Mouse (Mus musculus) intestine, postnatal 0 days (tissue): ENCODE results near the gene Pou3f4. TPM values are rescaled to one million over a fixed set of nuclear protein-coding genes. Genes with fewer than 3 reads are reported as not detected.

Experiments
- ATAC-seq: fragments of 200-750 bp; cut with Nextera tagmentation; 2 replicates; pipeline ENCODE4 v1.8.0; 2017; ENCODE audit warnings: mild to moderate bottlenecking, moderate TSS enrichment, moderate library complexity
- H3K27ac ChIP-seq: fragments of 300-500 bp; sonication (generic); 2 replicates; pipeline ENCODE4 v1.5.1; 2014; ENCODE audit warnings: mild to moderate bottlenecking, low read depth, low read length, moderate library complexity
- H3K27me3 ChIP-seq: fragments of 300-500 bp; sonication (generic); replicated peaks from 2 replicates; pipeline ENCODE4 v1.6.1; 2014; ENCODE audit warnings: low read length, mixed read lengths; ENCODE audit not compliant: control insufficient read depth, insufficient read depth
- H3K36me3 ChIP-seq: fragments of 300-500 bp; sonication (generic); 2 replicates; pipeline ENCODE4 v1.6.1; 2014; ENCODE audit warnings: mild to moderate bottlenecking, moderate library complexity; ENCODE audit not compliant: control insufficient read depth, insufficient read depth
- H3K4me1 ChIP-seq: fragments of 300-500 bp; sonication (generic); replicated peaks from 2 replicates; pipeline ENCODE4 v1.6.1; 2014; ENCODE audit warnings: antibody characterized with exemption, low read length, mixed read lengths; ENCODE audit not compliant: control insufficient read depth, insufficient read depth
- H3K4me2 ChIP-seq: fragments of 300-500 bp; sonication (generic); replicated peaks from 2 replicates; pipeline ENCODE4 v1.6.1; 2014; ENCODE audit warnings: low read depth, mild to moderate bottlenecking, moderate library complexity
- H3K4me3 ChIP-seq: fragments of 300-500 bp; sonication (generic); 2 replicates; pipeline ENCODE4 v1.5.1; 2014; ENCODE audit warnings: low read depth, low read length
- H3K9ac ChIP-seq: fragments of 300-500 bp; sonication (generic); 2 replicates; pipeline ENCODE4 v1.6.1; 2014; ENCODE audit warnings: mild to moderate bottlenecking, low read depth, low read length
- H3K9me3 ChIP-seq: fragments of 300-500 bp; sonication (generic); 2 replicates; pipeline ENCODE4 v1.6.1; 2016; ENCODE audit warnings: mixed run types; ENCODE audit not compliant: control insufficient read depth
- CTCF ChIP-seq: sonication (generic); IDR thresholded peaks from 2 replicates; pipeline ENCODE4 v1.5.1; 2016; ENCODE audit warnings: low read depth, mild to moderate bottlenecking, control low read depth, antibody characterized with exemption, moderate library complexity
- WGBS: fragments of 180-500 bp; shearing (Covaris S2); extraction: QIAGEN DNeasy Blood & Tissue Kit; methylation state at CpG from one replicate; pipeline ENCODE4 v1.1.7; 2014; 5-methylcytosine and 5-hydroxymethylcytosine counted together
- polyA plus RNA-seq: library from polyadenylated mRNA; unstranded; fragments of >200 nt; fragmentation: Nextera tagmentation; extraction: Ambion mirVana; gene quantifications from 2 replicates; pipeline ENCODE4 v1.2.1, GENCODE M21; 2015

Gene Pou3f4
- polyA plus RNA-seq, 1 experiment from 2014 or later: 0.04 TPM

- 67% methylated on average over 2 of the region's 2 CpGs for WGBS
- H3K36me3 ChIP-seq: no peaks in the 10 kb centered on the region
- no peaks in the 10 kb centered on the region for H3K9me3 ChIP-seq
- ATAC-seq: no peak
- no peaks in the 10 kb centered on the region for H3K4me1 ChIP-seq
- H3K4me3 ChIP-seq: no peak overlapping the region
- TF ChIP-seq CTCF: no peak
- no peaks in the 10 kb centered on the region for H3K27me3 ChIP-seq
- no peak overlapping the region for H3K4me2 ChIP-seq
- H3K27ac ChIP-seq: no peak overlapping the region
- H3K9ac ChIP-seq: no peak overlapping the region
Observed at GRCm38 (mm10) chrX:110837450-110837849, 23.4 kb downstream of the Pou3f4 start.

GRCm38 (mm10) chrX:110851300-110851699 is 37.2 kb downstream of the Pou3f4 start:
- no peaks in the 10 kb centered on the region for H3K9me3 ChIP-seq
- no peak overlapping the region for H3K9ac ChIP-seq
- no peak overlapping the region for H3K4me3 ChIP-seq
- WGBS: 60% methylated on average over 2 of the region's 2 CpGs
- TF ChIP-seq CTCF: no peak
- H3K36me3 ChIP-seq: no peaks in the 10 kb centered on the region
- H3K27me3 ChIP-seq: no peaks in the 10 kb centered on the region
- no peak for ATAC-seq
- no peak overlapping the region for H3K4me2 ChIP-seq
- H3K4me1 ChIP-seq: no peaks in the 10 kb centered on the region
- no peak overlapping the region for H3K27ac ChIP-seq
